Mouse (Mus musculus) erythroblast, embryonic 14.5 days (primary cell): ENCODE measurements around the gene Ccdc177. TPM values are rescaled to one million over a fixed set of nuclear protein-coding genes. Genes with fewer than 3 reads are reported as not detected.

Experiments used
- H3K27me3 ChIP-seq: 2 replicates; pipeline ENCODE4 v1.6.1; 2012; ENCODE audit warnings: inconsistent platforms; ENCODE audit not compliant: control insufficient read depth
- H3K36me3 ChIP-seq: 2 replicates; pipeline ENCODE4 v1.6.1; 2012; ENCODE audit warnings: mild to moderate bottlenecking, inconsistent platforms; ENCODE audit not compliant: control insufficient read depth
- H3K4me1 ChIP-seq: 2 replicates; pipeline ENCODE4 v1.6.1; 2012; ENCODE audit warnings: inconsistent platforms; ENCODE audit not compliant: control insufficient read depth
- H3K4me3 ChIP-seq: replicated peaks from 2 replicates; pipeline ENCODE3; 2012; ENCODE audit warnings: moderate library complexity, mild to moderate bottlenecking, inconsistent platforms
- H3K9me3 ChIP-seq: 2 replicates; pipeline ENCODE4 v1.6.1; 2012; ENCODE audit warnings: low read length, inconsistent platforms, mixed read lengths; ENCODE audit not compliant: control insufficient read depth
- GATA1 ChIP-seq: IDR thresholded peaks from 2 replicates; pipeline ENCODE4 v1.6.1; 2012; ENCODE audit warnings: low read length, inconsistent platforms, mixed read lengths
- TAL1 ChIP-seq: IDR thresholded peaks from 3 replicates; pipeline ENCODE4 v1.6.1; 2012; ENCODE audit warnings: low read length, inconsistent platforms, mixed read lengths
- polyA plus RNA-seq: library from polyadenylated mRNA; stranded (reverse); fragments of >175 nt; gene quantifications from 2 replicates; pipeline ENCODE4 v1.2.3, GENCODE M21; 2012

Ccdc177 gene
- polyA plus RNA-seq, 1 experiment: not detected

DNA sequence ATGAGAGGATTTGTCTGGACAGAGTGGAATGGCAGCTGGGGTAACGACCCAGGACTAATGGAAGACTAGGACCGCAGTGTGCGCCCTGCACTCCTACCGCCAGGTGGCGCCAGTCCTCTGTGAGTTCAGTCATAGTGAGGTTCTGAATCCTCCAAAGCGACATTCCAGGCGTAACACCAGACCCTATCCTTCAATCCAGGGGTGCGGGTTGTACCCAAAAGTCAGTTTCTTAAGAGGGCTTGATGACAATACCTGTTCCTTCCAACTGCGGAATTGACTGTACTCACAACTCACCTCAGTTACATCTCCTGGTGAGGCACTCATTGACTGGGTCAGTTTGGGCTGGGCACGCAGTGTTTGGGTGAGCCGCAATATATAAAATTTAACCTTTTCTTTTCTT is 9.2 kb upstream of the Ccdc177 start:
- Histone ChIP-seq H3K9me3 (no peaks in the 10 kb centered on the region), H3K27me3 (peaks cover 12% of the 10 kb centered on the region), H3K36me3 (no peaks in the 10 kb centered on the region), H3K4me1 (peaks cover 22% of the 10 kb centered on the region), H3K4me3 (no peak overlapping the region)
- TF ChIP-seq TAL1 (no peak), GATA1 (no peak)

DNA sequence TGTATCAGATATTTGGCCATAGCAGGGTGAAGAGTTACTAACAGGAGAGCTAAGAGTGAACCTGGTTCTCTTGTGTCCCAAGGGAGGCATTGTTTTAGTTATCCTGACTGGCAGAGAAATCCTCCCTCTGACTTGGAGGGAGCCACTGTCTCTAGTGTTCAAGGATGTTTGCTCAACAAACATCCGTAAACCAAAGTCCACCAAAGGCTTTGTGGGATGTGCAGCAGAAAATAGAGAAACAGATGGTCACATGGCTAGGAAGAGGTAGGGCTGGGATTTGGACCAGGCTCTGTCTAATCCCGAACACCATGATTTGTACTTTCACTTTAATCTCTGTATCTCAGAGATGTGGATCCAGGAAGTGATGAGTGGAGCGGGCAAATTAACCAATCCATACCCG is 3.6 kb upstream of the Ccdc177 start:
- H3K4me3 ChIP-seq: no peak overlapping the region
- TF ChIP-seq TAL1: no peak
- TF ChIP-seq GATA1: no peak
- H3K9me3 ChIP-seq: peaks cover 9% of the 10 kb centered on the region; the same call in 1 of the 2 replicates
- no peaks in the 10 kb centered on the region for H3K36me3 ChIP-seq
- H3K27me3 ChIP-seq: peaks cover 58% of the 10 kb centered on the region
- H3K4me1 ChIP-seq: peaks cover 7% of the 10 kb centered on the region

- H3K4me3 ChIP-seq: no peak overlapping the region
- peaks cover 17% of the 10 kb centered on the region for H3K4me1 ChIP-seq
- H3K9me3 ChIP-seq: peaks cover 19% of the 10 kb centered on the region; the same call in 1 of the 2 replicates
- no peaks in the 10 kb centered on the region for H3K36me3 ChIP-seq
- H3K27me3 ChIP-seq: peaks cover 68% of the 10 kb centered on the region
- TF ChIP-seq GATA1 (no peak), TAL1 (no peak)
Measured at GRCm38 (mm10) chr12:80762982-80763381, 2.5 kb upstream of the Ccdc177 start.

DNA sequence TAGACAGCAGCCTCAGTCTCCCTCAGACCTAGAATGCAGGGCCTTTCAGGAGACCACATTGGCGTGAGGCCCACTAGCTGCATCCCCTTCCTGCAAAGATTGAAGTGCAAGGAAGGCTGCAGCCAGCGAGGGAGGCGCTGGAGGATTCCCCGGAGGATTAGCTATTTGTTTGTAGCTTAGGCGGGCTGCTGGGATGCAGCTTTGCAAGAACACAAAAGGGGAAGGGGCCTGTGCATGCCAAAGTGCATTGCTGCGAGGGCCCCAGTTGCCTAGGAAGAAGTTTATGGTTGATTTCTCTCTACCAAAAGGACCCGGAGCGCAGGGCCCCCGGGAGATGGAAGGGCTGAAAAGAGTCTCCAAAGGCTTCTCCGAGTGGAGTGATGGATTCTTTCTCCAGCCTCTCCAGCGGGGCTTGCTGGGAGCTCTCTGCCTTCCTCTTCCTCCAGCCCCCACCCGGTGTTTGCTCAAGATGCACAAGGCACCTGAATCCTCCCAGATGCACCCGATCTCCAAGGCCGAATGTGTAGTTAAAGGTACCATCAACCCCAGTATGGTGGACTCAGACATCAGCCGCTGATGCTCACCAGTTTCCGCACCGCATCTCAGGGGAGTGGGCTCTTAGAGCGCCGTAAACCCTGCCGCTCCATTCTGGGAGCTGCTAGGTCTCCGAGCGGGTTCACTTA is 633 bp downstream of the Ccdc177 start:
- Histone ChIP-seq H3K4me3 (no peak overlapping the region), H3K27me3 (peaks cover 89% of the 10 kb centered on the region)

DNA sequence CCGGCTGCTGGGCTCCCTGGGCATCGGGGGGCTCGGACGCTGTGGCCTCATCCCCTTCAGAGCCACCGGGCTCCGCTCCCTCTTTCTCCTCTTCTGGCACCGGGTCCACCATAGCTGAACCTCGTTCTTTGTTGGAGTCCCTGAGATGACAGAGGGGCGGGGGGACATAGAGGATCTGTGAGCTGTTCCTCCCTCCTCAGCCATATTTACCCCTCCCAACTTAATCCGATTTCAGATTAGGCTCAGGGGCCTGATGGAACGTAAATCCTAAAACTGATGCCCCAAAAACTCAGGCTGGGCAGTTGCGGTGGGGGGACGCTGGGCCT is 1.1 kb downstream of the Ccdc177 start:
- TF ChIP-seq GATA1: no peak
- TF ChIP-seq TAL1: no peak
- H3K4me3 ChIP-seq: no peak overlapping the region
- H3K9me3 ChIP-seq: peaks cover 22% of the 10 kb centered on the region; the same call in 1 of the 2 replicates
- H3K27me3 ChIP-seq: peaks cover 93% of the 10 kb centered on the region
- H3K36me3 ChIP-seq: no peaks in the 10 kb centered on the region
- peaks cover 21% of the 10 kb centered on the region for H3K4me1 ChIP-seq

More for the DNA sequence above, 633 bp downstream of the Ccdc177 start:
- no peaks in the 10 kb centered on the region for H3K36me3 ChIP-seq
- H3K4me1 ChIP-seq: peaks cover 21% of the 10 kb centered on the region
- TF ChIP-seq TAL1 (no peak), GATA1 (no peak)
- peaks cover 22% of the 10 kb centered on the region; the same call in 1 of the 2 replicates for H3K9me3 ChIP-seq

GRCm38 (mm10) chr12:80758559-80759386 is 1.7 kb downstream of the Ccdc177 start:
- H3K27me3 ChIP-seq: peaks cover 95% of the 10 kb centered on the region
- H3K36me3 ChIP-seq: no peaks in the 10 kb centered on the region
- peaks cover 22% of the 10 kb centered on the region; the same call in 1 of the 2 replicates for H3K9me3 ChIP-seq
- TF ChIP-seq GATA1 (no peak), TAL1 (no peak)
- peaks cover 21% of the 10 kb centered on the region for H3K4me1 ChIP-seq
- H3K4me3 ChIP-seq: peak overlapping the region; percentile 44

DNA sequence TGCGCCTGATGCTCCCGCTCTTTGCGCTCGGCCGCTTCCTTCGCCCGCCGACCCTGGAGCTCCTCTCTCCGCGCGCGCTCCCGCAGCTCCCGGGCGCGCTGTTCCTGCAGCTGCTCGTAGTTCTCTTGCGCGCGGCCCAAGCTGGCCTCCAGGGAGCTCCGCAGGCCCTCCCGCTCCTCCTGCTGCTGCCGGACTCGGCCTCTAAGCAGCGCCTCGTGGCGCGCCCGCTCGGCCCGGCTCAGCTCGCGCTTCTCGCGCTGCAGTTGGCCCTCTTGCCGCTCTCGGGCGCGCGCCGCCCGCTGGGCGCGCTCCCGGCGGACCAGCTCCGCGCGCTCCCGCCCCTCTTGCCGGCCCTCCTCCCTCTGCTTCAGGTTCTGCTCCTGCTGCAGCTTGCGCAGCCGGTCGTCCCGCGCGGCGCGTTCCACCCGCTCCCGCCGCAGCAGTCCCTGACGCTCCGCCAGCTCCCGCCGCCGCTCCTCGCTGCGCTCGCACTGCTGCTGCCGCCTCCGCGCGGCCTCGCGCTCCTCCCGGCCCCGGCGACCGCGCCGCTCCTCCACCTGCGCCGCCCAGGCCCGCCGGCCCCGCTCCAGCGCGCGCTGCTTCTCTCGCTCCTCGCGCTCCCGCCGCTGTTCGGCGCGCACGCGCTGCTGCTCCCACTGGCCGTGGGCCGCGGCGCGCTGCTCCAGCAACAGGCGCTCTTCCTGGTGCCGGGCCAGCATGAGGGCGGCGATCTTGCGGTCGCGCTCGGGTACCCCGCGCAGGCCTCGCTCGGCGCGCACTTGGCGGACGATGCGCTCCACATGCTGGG is 2.5 kb downstream of the Ccdc177 start:
- Histone ChIP-seq H3K36me3 (no peaks in the 10 kb centered on the region), H3K4me1 (peaks cover 21% of the 10 kb centered on the region), H3K9me3 (peaks cover 22% of the 10 kb centered on the region; the same call in 1 of the 2 replicates), H3K27me3 (peaks cover 94% of the 10 kb centered on the region), H3K4me3 (peak overlapping the region; percentile 44)
- TF ChIP-seq GATA1 (no peak), TAL1 (no peak)

DNA sequence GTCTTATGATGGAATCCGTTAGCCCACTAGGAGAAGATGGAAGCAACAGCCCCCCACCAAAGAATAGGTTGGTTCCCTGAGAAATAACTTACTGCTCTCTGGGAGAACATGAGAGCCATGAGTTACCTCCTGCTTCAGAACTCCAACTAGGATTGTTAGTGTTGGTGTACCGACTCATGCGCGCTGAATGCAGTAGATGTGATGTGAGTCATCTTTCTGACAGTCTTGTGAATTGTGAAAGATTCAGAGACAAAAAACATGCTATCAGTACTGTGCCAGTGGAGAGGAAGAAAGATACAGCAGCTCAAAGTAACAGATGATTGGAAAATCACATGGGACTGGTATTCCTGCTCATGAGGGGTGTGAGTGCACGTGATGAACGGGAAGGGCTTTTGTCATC is 8.9 kb downstream of the Ccdc177 start:
- peaks cover 84% of the 10 kb centered on the region for H3K27me3 ChIP-seq

More for the DNA sequence above, 8.9 kb downstream of the Ccdc177 start:
- Histone ChIP-seq H3K9me3 (no peaks in the 10 kb centered on the region), H3K4me3 (no peak overlapping the region), H3K36me3 (no peaks in the 10 kb centered on the region), H3K4me1 (no peaks in the 10 kb centered on the region)
- TF ChIP-seq TAL1 (no peak), GATA1 (no peak)
